ENCODE assay signal across 25 mouse cellular contexts in genomic region chr13:89175154-89175553, GRCm38 (mm10).
DNase-seq lines count a peak whose midpoint lies in the region; ATAC-seq lines count a peak whose summit lies in the region.
"Had no signal": no experiment of that assay in that cellular context is flagged by ENCODE, and none has a peak within 500 bp of the region (broad histone marks: within the 10 kb centered on the region; RNA-seq: fewer than 3 reads in every experiment).

No protein-coding gene starts in this region.

- H3K27me3 ChIP-seq in embryonic facial prominence, embryonic 14.5 days (replicated peaks; ENCODE audit: control insufficient read depth, insufficient read depth, low read length), result no peaks in the 10 kb centered on the region
- no peaks in the 10 kb centered on the region for H3K27me3 ChIP-seq in embryonic facial prominence, embryonic 10.5 days (replicated peaks; ENCODE audit: low read depth, poor library complexity, severe bottlenecking)
- H3K27me3 ChIP-seq in midbrain, embryonic 11.5 days (ENCODE audit: control insufficient read depth, insufficient read depth, low read length), result no peaks in the 10 kb centered on the region
- H3K27me3 ChIP-seq in midbrain, embryonic 15.5 days (replicated peaks), result no peaks in the 10 kb centered on the region
- H3K27me3 ChIP-seq: embryonic facial prominence, embryonic 13.5 days; forebrain, embryonic 13.5 days; heart, embryonic 13.5 days had no signal

- DNase-seq in embryonic facial prominence, embryonic 14.5 days (ENCODE audit: low spot score), result peak; percentile 13
- DNase-seq in embryonic facial prominence, embryonic 10.5 days (ENCODE audit: low spot score), result no peak
- peak; percentile 33 for DNase-seq in midbrain, embryonic 11.5 days (ENCODE audit: low spot score, missing footprints)
- no peak for DNase-seq in left cerebral cortex, postnatal 14 days (ENCODE audit: low spot score in 2 of 2)
- no peak for DNase-seq in adrenal gland, postnatal 4 days (ENCODE audit: low spot score in 2 of 2)
- DNase-seq: adrenal gland, postnatal 14 days; B cell, adult 2 months; cerebellum, adult 11-12 months; cerebellum, adult 8-10 months; cerebellum, postnatal 10 days; gastrocnemius, postnatal 10 days; gastrocnemius, postnatal 36 days; heart, adult 2 months; heart, postnatal 14 days; heart, postnatal 4 days had no signal

- no peaks in the 10 kb centered on the region for H3K4me1 ChIP-seq in embryonic facial prominence, embryonic 14.5 days (ENCODE audit: control insufficient read depth, insufficient read depth, low read length)
- no peaks in the 10 kb centered on the region for H3K4me1 ChIP-seq in embryonic facial prominence, embryonic 10.5 days
- H3K4me1 ChIP-seq in midbrain, embryonic 11.5 days (ENCODE audit: control insufficient read depth, insufficient read depth, low read length), result no peaks in the 10 kb centered on the region
- H3K4me1 ChIP-seq in midbrain, embryonic 15.5 days, result no peaks in the 10 kb centered on the region
- H3K4me1 ChIP-seq: embryonic facial prominence, embryonic 13.5 days; forebrain, embryonic 10.5 days; forebrain, embryonic 13.5 days; heart, embryonic 10.5 days; heart, embryonic 13.5 days had no signal

- no peak for ATAC-seq in embryonic facial prominence, embryonic 14.5 days (ENCODE audit: low read depth)
- ATAC-seq in midbrain, embryonic 11.5 days (ENCODE audit: low FRiP score), result no peak
- ATAC-seq in midbrain, embryonic 15.5 days (replicated peaks), result no peak
- peak; percentile 70 for ATAC-seq in inflammation-experienced regulatory T-cells, adult 6 months
- ATAC-seq: forebrain, embryonic 13.5 days; forebrain, embryonic 16.5 days; hindbrain, postnatal 0 days had no signal

- WGBS in embryonic facial prominence, embryonic 14.5 days, result 83% methylated on average over 2 of the region's 2 CpGs
- WGBS in embryonic facial prominence, embryonic 10.5 days, result 85% methylated on average over 2 of the region's 2 CpGs
- 76% methylated on average over 2 of the region's 2 CpGs for WGBS in midbrain, embryonic 11.5 days
- 67% methylated on average over 2 of the region's 2 CpGs for WGBS in midbrain, embryonic 15.5 days

- no peak overlapping the region for H3K27ac ChIP-seq in embryonic facial prominence, embryonic 14.5 days (replicated peaks; ENCODE audit: low read depth, low read length)
- no peak overlapping the region for H3K27ac ChIP-seq in embryonic facial prominence, embryonic 10.5 days (replicated peaks)
- H3K27ac ChIP-seq in midbrain, embryonic 11.5 days (ENCODE audit: low read depth, low read length), result no peak overlapping the region
- no peak overlapping the region for H3K27ac ChIP-seq in midbrain, embryonic 15.5 days
- H3K27ac ChIP-seq: embryonic facial prominence, embryonic 13.5 days; forebrain, embryonic 10.5 days; forebrain, embryonic 13.5 days; heart, adult 2 months; heart, embryonic 10.5 days; heart, embryonic 13.5 days; hindbrain, embryonic 14.5 days; hindbrain, postnatal 0 days had no signal

- H3K36me3 ChIP-seq in embryonic facial prominence, embryonic 14.5 days (ENCODE audit: control insufficient read depth, insufficient read depth, low read length), result no peaks in the 10 kb centered on the region
- H3K36me3 ChIP-seq in embryonic facial prominence, embryonic 10.5 days (replicated peaks), result no peaks in the 10 kb centered on the region
- H3K36me3 ChIP-seq in midbrain, embryonic 11.5 days (ENCODE audit: control insufficient read depth, insufficient read depth, low read length), result no peaks in the 10 kb centered on the region
- no peaks in the 10 kb centered on the region for H3K36me3 ChIP-seq in midbrain, embryonic 15.5 days (replicated peaks)
- H3K36me3 ChIP-seq: embryonic facial prominence, embryonic 13.5 days; forebrain, embryonic 10.5 days; heart, embryonic 10.5 days; heart, embryonic 13.5 days had no signal

- H3K9me3 ChIP-seq in embryonic facial prominence, embryonic 14.5 days (ENCODE audit: control insufficient read depth, low read length), result no peaks in the 10 kb centered on the region
- no peaks in the 10 kb centered on the region for H3K9me3 ChIP-seq in embryonic facial prominence, embryonic 10.5 days
- H3K9me3 ChIP-seq in midbrain, embryonic 11.5 days (ENCODE audit: control insufficient read depth, low read length), result no peaks in the 10 kb centered on the region
- no peaks in the 10 kb centered on the region for H3K9me3 ChIP-seq in midbrain, embryonic 15.5 days
- H3K9me3 ChIP-seq: embryonic facial prominence, embryonic 13.5 days; forebrain, embryonic 10.5 days; forebrain, embryonic 13.5 days; heart, embryonic 10.5 days; heart, embryonic 13.5 days had no signal

- no peak overlapping the region for H3K9ac ChIP-seq in embryonic facial prominence, embryonic 14.5 days (ENCODE audit: low read depth, low read length)
- no peak overlapping the region for H3K9ac ChIP-seq in midbrain, embryonic 11.5 days (ENCODE audit: low read length)
- H3K9ac ChIP-seq in midbrain, embryonic 15.5 days, result no peak overlapping the region
- H3K9ac ChIP-seq: embryonic facial prominence, embryonic 13.5 days; forebrain, embryonic 13.5 days; heart, embryonic 13.5 days; hindbrain, embryonic 14.5 days had no signal

- H3K4me2 ChIP-seq in embryonic facial prominence, embryonic 14.5 days (ENCODE audit: low read depth, low read length), result no peak overlapping the region
- H3K4me2 ChIP-seq in midbrain, embryonic 11.5 days, result no peak overlapping the region
- no peak overlapping the region for H3K4me2 ChIP-seq in midbrain, embryonic 15.5 days
- H3K4me2 ChIP-seq: embryonic facial prominence, embryonic 13.5 days; forebrain, embryonic 13.5 days; heart, embryonic 13.5 days; hindbrain, embryonic 14.5 days had no signal

- intact Hi-C loops in left cerebral cortex, postnatal 14 days (cut with DNase I), result no loop called here

- H3K4me3 ChIP-seq in embryonic facial prominence, embryonic 14.5 days (ENCODE audit: low read depth, low read length), result no peak overlapping the region
- H3K4me3 ChIP-seq in embryonic facial prominence, embryonic 10.5 days, result no peak overlapping the region
- H3K4me3 ChIP-seq in midbrain, embryonic 11.5 days (ENCODE audit: low read depth, low read length), result no peak overlapping the region
- H3K4me3 ChIP-seq in midbrain, embryonic 15.5 days, result no peak overlapping the region
- H3K4me3 ChIP-seq: embryonic facial prominence, embryonic 13.5 days; forebrain, embryonic 10.5 days; forebrain, embryonic 13.5 days; heart, adult 2 months; heart, embryonic 10.5 days; heart, embryonic 13.5 days had no signal

Comparison
In these comparisons a context has a peak if more than half of its experiments do, and no peak if none do; other contexts are left out.
1. DNase-seq: peak in embryonic facial prominence, embryonic 14.5 days (single experiment) and midbrain, embryonic 11.5 days (single experiment); none in embryonic facial prominence, embryonic 10.5 days (single experiment), left cerebral cortex, postnatal 14 days (0 of 2) and adrenal gland, postnatal 4 days (0 of 2).